5 mouse cellular contexts compared by ENCODE assay signal in genomic region chrX:98617426-98617825, GRCm38 (mm10).
"Had no signal": no experiment of that assay in that cellular context is flagged by ENCODE, and none has a peak within 500 bp of the region (broad histone marks: within the 10 kb centered on the region; RNA-seq: fewer than 3 reads in every experiment).

No protein-coding gene starts in this region.

- DNase-seq: kidney, postnatal 14 days; lung, embryonic 14.5 days; lung, postnatal 10 days; right cerebral cortex, postnatal 14 days; thymus, postnatal 4 days had no signal
